Mouse (Mus musculus): ENCODE data around the gene Hist1h2bf.
"Not testable (repeated sequence)": the region's sequence is repeated elsewhere in the genome, so short reads cannot be mapped to it uniquely, and the experiment has no call there.

Hist1h2bf gene

DNA sequence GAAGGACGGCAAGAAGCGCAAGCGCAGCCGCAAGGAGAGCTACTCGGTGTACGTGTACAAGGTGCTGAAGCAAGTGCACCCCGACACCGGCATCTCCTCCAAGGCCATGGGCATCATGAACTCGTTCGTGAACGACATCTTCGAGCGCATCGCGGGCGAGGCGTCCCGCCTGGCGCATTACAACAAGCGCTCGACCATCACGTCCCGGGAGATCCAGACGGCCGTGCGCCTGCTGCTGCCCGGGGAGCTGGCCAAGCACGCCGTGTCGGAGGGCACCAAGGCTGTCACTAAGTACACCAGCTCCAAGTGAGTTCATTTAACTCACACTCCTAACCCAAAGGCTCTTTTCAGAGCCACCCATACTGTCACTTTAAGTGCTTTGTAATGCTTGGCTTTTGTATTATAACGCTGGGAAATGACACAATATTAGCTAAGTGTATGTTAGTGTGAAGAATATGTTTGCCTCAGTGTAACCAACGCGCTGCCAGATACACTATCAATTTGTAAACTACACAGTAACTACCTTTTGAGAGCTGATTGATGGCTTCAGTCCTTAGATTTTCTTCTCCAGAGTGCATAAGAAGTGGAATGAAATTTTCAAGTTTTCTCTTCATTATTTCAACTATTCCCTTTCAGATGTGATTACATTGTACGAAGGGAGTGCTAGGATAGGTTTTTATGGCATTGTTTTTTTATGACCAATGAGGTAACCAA is 2.3 kb downstream of the Hist1h2bf start:
- DNase-seq (ENCODE audit: low read depth), result not testable (repeated sequence)

DNA sequence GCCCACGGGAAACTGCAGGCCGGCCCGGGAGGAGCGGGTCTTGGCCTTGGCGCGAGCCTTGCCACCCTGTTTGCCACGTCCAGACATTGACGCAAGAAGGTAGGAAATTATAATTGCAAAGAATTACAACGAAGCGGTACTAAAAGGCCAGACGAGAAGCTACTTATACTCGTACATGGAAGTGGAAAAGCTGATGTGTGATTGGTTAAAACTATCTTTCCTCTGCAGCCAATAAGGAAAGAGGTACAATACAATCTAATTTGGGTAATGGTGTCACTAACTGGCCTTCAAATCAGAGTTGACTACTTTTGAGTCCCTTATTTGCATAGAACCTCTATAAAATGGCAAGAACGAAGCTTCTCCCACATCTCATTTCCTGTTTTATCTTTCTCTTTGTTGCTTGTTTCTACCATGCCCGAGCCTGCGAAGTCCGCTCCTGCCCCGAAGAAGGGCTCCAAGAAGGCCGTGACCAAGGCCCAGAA is 2.9 kb downstream of the Hist1h2bf start, which contains the start of the genes Hist1h2ae and Hist1h2bg:
Hist1h2ae (minus strand) TSS at position 199 of the 482 bp plus-strand sequence.
Hist1h2bg (plus strand) TSS at position 375 of the 482 bp plus-strand sequence.
- DNase-seq (ENCODE audit: low read depth), result peak; percentile 89

DNA sequence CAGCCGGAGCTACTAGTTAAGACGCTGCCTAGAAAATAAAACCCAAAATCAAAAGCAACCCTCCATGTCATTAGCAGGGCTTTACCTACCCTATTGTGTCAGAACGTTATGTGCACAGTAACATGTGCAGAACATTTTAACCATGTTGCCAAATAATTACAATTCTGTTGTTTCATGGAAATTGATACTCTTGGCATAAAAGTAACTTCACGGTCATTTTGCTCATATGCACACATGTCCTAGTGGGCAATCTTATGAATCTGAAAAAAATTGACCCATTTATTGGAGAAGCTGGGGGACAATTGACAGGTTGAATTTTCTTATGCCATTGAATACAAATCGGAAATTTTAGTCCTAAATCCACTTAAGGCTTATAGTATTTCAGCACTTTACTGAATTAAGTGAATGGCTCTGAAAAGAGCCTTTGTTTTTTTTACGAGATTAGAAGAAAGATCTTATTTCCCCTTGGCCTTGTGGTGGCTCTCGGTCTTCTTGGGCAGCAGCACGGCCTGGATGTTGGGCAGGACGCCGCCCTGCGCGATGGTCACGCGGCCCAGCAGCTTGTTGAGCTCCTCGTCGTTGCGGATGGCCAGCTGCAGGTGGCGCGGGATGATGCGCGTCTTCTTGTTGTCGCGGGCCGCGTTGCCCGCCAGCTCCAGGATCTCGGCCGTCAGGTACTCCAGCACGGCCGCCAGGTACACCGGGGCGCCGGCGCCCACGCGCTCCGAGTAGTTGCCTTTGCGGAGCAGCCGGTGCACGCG is 3.6 kb downstream of the Hist1h2bf start:
- DNase-seq (ENCODE audit: low read depth), result not testable (repeated sequence)

DNA sequence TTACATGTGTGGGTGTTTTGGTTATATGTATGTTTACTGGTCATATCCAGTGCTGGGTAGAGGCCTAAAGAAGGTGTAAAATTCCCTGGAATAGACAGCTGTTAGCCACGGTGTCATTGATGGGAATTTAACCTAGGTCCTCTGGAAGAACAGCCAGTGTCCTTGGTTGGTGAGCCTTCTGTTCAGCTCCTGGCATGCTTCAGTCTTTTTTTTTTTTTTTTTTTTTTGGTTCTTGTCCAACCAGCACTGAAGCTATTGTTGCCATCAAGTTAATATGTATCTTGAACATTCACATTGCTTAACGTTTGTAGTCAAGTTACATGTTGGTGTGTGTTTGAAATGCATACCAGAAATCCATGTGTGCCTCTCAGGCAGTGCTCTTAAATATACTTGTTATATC is 9.5 kb downstream of the Hist1h2bf start:
- DNase-seq (ENCODE audit: low read depth), result no peak

DNA sequence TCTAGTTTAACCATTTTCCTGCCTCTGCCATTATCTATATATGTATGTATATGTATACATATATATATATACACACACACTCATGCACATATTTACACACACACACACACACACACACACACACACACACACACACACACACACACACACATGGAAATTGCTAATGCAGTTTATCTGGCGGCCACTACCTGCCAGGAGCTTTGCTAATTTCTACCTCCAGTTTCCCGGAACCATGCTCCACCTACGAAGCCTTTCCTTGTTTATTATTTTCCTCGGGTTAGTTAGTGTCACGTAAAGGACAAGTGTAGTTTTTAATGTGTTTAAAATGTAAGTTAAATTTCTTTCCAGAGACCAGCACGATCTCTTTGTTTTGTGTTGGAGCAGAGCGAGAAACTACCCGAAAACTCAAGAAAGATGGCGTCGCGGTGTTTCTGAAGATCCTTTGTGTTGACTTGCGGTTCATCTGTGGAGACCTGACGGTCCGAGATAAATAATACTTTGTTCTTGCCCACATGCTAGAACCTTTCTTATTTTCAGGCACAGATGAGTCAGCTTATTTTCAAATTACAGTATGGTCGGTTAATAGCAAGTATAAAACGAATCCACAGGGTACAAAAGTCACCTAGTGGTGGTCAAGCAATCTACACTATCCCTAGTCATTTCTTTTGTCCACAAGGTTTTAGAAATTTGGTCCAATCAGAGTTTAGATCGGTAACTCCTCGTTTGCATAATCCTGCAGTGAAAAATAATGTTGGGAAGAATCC is 11.1 kb downstream of the Hist1h2bf start:
- DNase-seq (ENCODE audit: low read depth), result no peak

DNA sequence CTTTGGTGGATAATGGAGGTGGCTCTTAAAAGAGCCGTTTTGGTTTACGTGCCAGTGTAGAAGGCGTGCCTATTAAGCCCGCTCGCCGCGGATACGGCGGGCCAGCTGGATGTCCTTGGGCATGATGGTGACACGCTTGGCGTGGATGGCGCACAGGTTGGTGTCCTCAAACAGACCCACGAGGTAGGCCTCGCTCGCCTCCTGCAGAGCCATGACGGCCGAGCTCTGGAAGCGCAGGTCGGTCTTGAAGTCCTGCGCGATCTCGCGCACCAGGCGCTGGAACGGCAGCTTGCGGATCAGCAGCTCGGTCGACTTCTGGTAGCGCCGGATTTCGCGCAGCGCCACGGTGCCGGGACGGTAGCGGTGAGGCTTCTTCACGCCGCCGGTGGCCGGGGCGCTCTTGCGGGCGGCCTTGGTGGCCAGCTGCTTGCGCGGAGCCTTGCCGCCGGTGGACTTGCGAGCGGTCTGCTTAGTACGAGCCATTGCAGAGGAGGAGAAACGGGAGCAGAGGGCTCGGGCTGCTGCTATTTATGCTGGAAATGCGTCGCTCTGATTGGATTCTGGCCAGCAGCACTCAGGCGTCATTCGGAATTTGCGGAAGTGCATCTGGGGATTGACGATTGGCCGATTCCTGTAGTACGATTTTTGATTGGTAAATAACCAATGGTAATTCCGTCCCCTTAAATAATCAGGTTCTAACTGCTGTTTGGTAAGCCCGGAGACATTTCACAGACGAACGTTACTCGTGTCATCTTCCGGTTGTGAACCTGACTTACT is 11.9 kb downstream of the Hist1h2bf start, which contains the start of gene Hist1h3e:
Hist1h3e (minus strand) TSS at position 487 of the 777 bp plus-strand sequence.
- peak; percentile 94 for DNase-seq (ENCODE audit: low read depth)

DNA sequence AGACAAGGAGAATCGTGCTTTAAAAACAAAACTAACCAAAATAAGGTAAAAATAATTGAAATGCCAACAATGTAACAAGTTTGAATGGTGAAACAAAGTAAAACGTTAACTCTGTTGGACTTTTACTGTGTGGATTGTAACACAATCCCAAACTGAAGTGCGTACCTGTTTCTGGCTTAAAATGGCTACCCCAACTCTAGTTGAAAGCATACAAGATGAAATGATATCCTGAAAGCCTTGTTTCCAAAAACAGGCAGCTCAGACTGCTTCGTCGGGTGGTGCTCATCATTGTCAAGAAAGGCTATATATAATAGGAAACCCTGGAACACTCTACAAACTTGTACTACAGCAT is 12.5 kb downstream of the Hist1h2bf start:
- not testable (repeated sequence) for DNase-seq (ENCODE audit: low read depth)

DNA sequence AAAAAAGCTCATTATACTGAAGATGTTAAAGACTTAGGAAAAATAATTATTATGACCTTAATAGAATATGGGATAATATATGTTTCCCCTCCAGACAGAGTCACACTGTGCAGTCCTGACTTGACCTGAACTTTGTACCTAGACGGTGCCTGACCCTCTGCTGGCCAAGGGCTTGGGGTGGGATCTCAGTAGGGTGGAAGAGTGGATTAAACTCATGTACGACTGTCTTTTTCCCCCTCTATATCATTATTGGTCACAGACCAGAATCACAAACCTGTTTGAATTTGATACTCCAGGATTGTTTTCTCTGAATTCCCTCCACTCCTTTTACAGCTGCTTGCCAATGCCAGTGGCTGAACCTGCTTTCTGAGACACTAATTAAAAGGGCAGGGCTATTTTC is 13.3 kb downstream of the Hist1h2bf start:
- DNase-seq (ENCODE audit: low read depth), result not testable (repeated sequence)

DNA sequence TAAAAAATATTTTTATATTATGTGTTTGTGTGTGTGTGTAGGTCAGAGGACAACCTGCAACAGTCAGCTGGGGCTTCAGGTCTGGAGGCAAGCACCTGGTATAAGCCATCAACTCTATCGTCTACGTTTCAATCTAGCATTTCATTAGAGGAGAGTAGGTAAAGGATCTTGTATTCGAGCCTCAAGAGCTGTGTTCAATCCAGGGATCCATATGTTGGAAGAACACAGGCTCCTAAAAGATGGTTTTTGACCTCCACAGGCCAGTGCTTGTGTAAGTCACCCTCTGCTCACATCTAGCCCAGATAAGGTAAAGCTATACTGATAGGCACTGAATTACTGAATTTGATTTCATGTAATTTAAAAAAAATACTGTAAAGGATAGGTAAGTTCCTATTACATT is 17.1 kb downstream of the Hist1h2bf start:
- DNase-seq (ENCODE audit: low read depth), result no peak

DNA sequence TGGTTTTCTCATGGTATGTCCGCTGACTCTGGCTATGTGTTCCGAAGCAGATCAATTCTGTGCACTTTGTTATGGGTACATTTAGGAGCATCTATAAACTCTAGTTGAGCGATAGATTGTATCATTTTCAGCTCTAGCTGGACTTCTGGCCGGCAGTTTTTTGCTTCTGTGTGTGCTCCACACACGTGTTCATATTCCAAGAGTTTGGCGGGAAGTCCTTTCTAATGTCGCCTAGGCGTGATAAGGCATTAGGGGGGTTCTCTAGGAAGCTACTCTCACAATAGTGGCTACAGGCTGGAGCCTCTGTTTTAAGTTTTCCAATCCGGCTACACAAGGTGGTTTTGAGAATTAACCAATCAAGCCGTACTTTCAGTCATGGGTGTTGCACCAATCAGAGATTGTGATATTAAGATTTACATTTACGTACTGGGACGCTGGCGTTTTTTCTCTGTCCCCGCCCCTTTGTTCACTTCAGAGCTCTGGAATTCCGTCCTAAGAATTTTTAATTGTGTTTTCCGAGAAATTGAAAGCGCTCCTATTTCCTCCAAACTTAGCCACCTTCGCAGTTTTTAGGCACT is 18.1 kb downstream of the Hist1h2bf start:
- no peak for DNase-seq (ENCODE audit: low read depth)

DNA sequence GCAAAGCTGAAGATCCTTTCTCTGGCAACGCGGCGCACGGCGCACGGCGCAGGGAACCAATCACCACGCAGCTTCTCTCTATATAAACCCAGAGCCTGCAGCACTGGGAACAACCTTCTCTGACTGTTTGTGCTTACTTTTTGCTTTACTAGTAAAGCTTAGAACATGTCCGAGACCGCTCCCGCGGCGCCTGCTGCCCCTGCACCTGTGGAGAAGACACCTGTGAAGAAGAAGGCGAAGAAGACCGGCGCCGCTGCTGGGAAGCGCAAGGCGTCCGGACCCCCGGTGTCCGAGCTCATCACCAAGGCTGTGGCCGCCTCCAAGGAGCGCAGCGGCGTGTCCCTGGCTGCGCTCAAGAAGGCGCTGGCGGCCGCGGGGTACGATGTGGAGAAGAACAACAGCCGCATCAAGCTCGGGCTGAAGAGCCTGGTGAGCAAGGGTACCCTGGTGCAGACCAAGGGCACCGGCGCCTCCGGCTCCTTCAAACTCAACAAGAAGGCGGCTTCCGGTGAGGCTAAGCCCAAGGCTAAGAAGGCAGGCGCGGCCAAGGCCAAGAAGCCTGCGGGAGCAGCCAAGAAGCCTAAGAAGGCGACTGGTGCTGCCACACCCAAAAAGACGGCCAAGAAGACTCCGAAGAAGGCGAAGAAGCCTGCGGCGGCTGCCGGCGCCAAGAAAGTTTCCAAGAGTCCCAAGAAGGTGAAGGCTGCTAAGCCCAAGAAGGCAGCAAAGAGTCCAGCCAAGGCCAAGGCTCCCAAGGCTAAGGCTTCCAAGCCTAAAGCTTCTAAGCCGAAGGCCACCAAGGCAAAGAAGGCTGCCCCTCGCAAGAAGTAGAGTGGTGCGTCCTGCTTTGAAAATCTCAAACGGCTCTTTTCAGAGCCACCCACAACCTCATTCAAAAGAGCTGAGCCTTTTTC is 18.8 kb downstream of the Hist1h2bf start:
- no peak for DNase-seq (ENCODE audit: low read depth)

DNA sequence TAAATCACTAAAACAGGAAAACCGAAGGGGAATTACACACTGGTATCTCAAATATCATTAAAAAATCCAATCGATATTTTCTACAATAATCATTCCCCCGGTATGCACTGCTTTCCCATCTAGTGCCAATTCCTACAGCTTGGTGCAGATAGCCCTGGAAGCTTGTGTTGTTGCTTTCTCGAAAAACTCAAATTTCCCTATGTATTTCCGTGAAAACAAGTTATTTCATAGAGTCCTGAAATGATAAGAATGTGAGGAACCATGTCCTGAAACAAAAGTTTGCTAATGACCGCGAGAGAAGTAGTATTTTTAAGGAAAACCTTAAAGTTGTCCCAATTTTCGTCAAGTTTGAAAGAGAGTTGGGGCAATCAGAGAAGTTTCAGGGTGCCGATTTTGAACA is 19.6 kb downstream of the Hist1h2bf start:
- DNase-seq (ENCODE audit: low read depth), result no peak

DNA sequence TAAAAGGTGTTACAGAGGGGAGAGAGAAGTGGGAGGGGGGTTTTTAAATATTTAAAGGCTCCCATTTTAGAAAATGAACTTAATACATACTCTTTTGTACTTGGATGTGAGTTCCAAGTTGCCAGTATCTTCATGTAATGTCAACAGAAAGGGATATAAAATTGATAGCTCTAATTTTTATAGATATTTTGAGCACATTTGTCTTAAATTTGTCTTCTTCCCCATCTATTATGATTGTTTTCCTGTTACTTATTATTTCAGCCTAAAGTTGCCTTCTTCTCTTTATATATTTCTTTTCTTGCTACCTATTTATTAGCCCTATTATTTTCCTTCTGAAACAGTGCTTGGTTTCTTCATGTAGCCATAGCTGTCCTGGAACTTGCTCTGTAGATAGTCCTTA is 21.0 kb downstream of the Hist1h2bf start, which contains the start of gene Hist1h1d:
Hist1h1d (plus strand) TSS at position 301 of the 400 bp plus-strand sequence.
- no peak for DNase-seq (ENCODE audit: low read depth)

DNA sequence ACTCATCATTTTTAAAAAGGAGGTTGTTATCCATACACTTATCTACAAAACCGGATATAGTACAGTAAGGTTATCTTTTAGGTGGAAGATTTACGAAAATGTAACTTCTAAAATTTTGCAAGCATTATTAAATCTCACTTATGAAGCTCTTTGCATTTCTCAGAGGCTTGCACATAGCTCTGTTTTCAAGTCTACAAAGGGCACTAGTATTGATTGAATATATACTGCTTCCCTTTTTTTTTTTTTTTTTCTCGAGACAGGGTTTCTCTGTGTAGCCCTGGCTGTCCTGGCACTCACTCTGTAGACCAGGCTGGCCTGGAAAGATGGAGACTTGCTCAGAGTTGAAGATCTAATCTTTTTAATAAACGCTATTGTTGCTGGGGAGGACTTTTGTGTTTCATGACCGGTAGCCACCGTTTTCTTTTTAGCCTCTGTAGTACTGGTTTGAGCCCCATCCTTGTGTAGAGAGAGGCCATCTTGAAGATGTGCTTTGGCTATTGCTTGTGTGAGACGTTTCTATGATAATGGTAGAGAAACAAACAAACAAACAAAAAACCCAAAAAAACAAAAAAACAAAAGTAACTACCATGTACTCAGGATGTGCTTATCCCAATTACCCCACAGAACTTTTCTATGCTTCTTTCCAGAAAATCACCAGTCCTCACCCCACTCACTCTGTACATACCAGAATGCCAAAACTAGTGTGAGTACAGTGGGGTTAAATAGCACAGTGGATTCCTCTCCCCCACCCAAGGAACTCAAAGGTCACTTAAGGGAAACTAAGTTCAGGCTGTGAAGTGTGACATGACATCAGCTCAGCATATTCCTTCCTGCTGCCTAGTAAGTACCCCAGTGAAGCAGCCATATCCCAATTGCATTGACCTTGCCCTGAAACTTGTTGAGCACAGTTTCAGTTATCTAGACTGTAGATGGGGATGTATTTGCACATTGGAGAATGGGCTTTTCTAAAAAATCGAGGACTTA is 21.8 kb downstream of the Hist1h2bf start:
- no peak for DNase-seq (ENCODE audit: low read depth)

DNA sequence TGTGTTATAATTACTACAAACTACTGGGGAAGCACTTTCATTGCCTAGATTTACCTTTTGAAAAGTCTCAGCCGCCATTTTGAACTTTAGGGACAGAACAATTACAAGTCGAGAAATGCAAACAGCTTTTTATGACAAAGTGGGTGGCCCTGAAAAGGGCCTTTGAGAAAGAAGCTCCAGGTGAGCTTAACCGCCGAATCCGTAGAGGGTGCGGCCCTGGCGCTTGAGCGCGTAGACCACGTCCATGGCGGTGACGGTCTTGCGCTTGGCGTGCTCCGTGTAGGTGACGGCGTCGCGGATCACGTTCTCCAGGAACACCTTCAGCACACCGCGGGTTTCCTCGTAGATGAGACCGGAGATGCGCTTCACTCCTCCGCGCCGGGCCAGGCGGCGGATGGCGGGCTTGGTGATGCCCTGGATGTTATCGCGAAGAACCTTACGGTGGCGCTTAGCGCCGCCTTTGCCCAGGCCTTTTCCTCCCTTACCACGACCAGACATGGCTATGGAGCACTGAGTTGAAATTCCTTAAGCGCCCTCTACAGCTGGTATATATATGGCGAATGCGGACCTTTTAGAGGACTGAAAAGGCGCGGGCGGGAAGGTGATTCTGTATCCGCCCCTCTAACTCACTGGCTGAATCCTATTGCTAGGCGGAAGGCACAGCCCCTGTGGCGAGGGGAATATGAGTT is 22.7 kb downstream of the Hist1h2bf start, which contains the start of gene Hist1h4f:
Hist1h4f (minus strand) TSS at position 503 of the 689 bp plus-strand sequence.
- peak; percentile 87 for DNase-seq (ENCODE audit: low read depth)

DNA sequence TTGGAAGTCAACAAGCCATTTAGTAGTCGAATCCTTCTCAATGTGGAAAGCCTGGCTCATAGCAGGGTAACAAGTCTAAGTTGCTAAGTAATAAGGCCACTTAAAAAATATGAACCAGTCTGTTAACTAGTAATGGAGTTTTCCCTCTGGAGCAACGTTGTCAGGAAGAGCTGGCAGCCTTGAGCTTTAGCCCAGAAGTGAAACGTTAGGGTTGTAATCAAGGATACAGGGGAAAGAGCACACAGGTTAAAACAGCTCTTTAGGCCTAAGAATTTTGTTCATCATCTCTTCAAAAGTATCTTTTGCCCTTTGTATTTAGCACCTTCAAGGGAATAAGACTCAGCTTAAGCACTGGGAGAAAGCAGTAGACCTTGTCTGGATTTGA is 23.2 kb downstream of the Hist1h2bf start:
- DNase-seq (ENCODE audit: low read depth), result no peak

DNA sequence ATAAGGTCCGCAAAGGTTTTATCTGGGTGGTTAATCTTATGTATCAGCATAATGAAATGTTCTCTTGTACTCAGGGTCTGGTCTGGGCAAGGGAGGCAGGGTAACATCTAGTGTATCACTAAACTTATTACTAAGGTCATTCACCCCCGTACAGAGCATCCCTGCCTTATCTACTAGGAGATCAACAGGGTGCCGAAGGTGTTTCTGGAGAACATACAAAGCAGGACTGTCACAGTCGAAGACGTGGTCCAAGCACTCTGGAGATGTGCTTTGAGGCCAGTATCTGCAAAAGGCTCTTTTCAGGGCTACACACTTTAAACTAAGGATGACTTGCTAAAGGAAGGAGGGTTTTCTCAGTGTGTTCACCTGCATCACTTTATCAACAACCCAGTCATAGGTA is 27.3 kb downstream of the Hist1h2bf start:
- no peak for DNase-seq (ENCODE audit: low read depth)

DNA sequence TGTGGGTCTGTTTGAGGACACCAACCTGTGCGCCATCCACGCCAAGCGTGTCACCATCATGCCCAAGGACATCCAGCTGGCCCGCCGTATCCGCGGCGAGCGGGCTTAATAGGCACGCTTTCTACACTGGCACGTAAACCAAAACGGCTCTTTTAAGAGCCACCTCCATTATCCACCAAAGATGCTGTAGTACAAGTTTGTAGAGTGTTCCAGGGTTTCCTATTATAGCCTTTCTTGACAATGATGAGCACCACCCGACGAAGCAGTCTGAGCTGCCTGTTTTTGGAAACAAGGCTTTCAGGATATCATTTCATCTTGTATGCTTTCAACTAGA is 29.2 kb downstream of the Hist1h2bf start:
- not testable (repeated sequence) for DNase-seq (ENCODE audit: low read depth)
